Mouse (Mus musculus) ES-E14 (cell line): ENCODE measurements around the gene D10Wsu102e. TPM values are rescaled to one million over a fixed set of nuclear protein-coding genes. Genes with fewer than 3 reads are reported as not detected.
"Not testable (repeated sequence)": the region's sequence is repeated elsewhere in the genome, so short reads cannot be mapped to it uniquely, and the experiment has no call there.

Source experiments
- DNase-seq: peaks from one replicate; pipeline ENCODE4 v3.0.0-alpha.2; 2013; ENCODE audit warnings: low read depth, low spot score
- H3K27ac ChIP-seq: 2 replicates; pipeline ENCODE4 v1.5.1; 2012; ENCODE audit warnings: low read depth, mild to moderate bottlenecking, low read length, moderate library complexity, mixed read lengths; ENCODE audit not compliant: poor library complexity, insufficient read depth, severe bottlenecking
- H3K36me3 ChIP-seq: 2 replicates; pipeline ENCODE4 v1.6.1; 2012; ENCODE audit warnings: mild to moderate bottlenecking, low read length, moderate library complexity, mixed read lengths; ENCODE audit not compliant: control insufficient read depth, poor library complexity, insufficient read depth, severe bottlenecking
- H3K4me1 ChIP-seq, 2 experiments: fragments of 150-350 bp in 1 of 2; sonication (generic) in 1 of 2; 2 replicates each; pipeline ENCODE4 v1.6.1; 2012; ENCODE audit warnings: low read length in 2 of 2, mild to moderate bottlenecking in 1 of 2, mixed read lengths in 1 of 2; ENCODE audit not compliant: control insufficient read depth in 2 of 2, insufficient read depth in 2 of 2, poor library complexity in 1 of 2
- H3K4me3 ChIP-seq, 2 experiments: fragments of 150-350 bp in 1 of 2; sonication (generic) in 1 of 2; 2 replicates each; pipeline ENCODE4 v1.5.1; 2012; ENCODE audit warnings: low read length in 2 of 2, low read depth in 1 of 2, mild to moderate bottlenecking in 1 of 2, mixed read lengths in 1 of 2; ENCODE audit not compliant: insufficient read depth in 1 of 2, poor library complexity in 1 of 2, severe bottlenecking in 1 of 2
- H3K9ac ChIP-seq: 2 replicates; pipeline ENCODE4 v1.6.1; 2012; ENCODE audit warnings: low read depth, mild to moderate bottlenecking, low read length, mixed read lengths; ENCODE audit not compliant: poor library complexity, insufficient read depth, severe bottlenecking
- H3K9me3 ChIP-seq: fragments of 150-350 bp; sonication (generic); 2 replicates; pipeline ENCODE4 v1.6.1; 2012; ENCODE audit warnings: low read depth, mild to moderate bottlenecking, low read length; ENCODE audit not compliant: control insufficient read depth, insufficient read depth
- CHD2 ChIP-seq: IDR thresholded peaks from 2 replicates; pipeline ENCODE4 v1.6.1; 2014; ENCODE audit warnings: mild to moderate bottlenecking, low read depth, low read length, inconsistent platforms
- HCFC1 ChIP-seq: IDR thresholded peaks from 2 replicates; pipeline ENCODE4 v1.6.1; 2012; ENCODE audit warnings: low read length, inconsistent platforms, borderline replicate concordance; ENCODE audit not compliant: insufficient read depth
- MAFK ChIP-seq: IDR thresholded peaks from 2 replicates; pipeline ENCODE4 v1.6.1; 2014; ENCODE audit warnings: mild to moderate bottlenecking, low read depth, low read length, inconsistent platforms; ENCODE audit not compliant: insufficient read depth
- ZC3H11A ChIP-seq: IDR thresholded peaks from 2 replicates; pipeline ENCODE4 v1.6.1; 2012; ENCODE audit warnings: low read depth, mild to moderate bottlenecking, inconsistent platforms, low read length, borderline replicate concordance
- ZNF384 ChIP-seq: IDR thresholded peaks from 2 replicates; pipeline ENCODE4 v1.6.1; 2012; ENCODE audit warnings: low read depth, low read length, inconsistent platforms
- in situ Hi-C, 2 experiments: fragments of 600-800 bp; cut with MboI; formaldehyde crosslinking; loops; one replicate each; pipeline ENCODE4 v1.15.1; 2025; ENCODE audit warnings: low sequenced_read_pairs in 2 of 2, inconsistent platforms in 1 of 2; ENCODE audit not compliant: unreplicated experiment in 2 of 2
- total RNA-seq: library from RNA; depleted of rRNA; stranded (reverse); fragments of 300-350 nt; gene quantifications from 2 replicates; pipeline ENCODE4 v1.2.3, GENCODE M21; 2012

D10Wsu102e gene
- total RNA-seq, 1 experiment: 4.5 TPM

- Histone ChIP-seq H3K9me3 (no peaks in the 10 kb centered on the region), H3K4me3 (peak overlapping the region; percentile 82 to 99), H3K4me1 (peaks cover 3 to 7% of the 10 kb centered on the region in 2 experiments; a peak in 2 of 4 replicates), H3K27ac (no peak overlapping the region), H3K36me3 (peaks cover 39% of the 10 kb centered on the region), H3K9ac (peak overlapping the region; percentile 10; the same call in 1 of the 2 replicates)
- TF ChIP-seq MAFK (no peak), CHD2 (no peak), HCFC1 (no peak), ZNF384 (peak; percentile 72; the same call in 1 of the 2 replicates)
- DNase-seq: no peak
- in situ Hi-C loops: no loop called here
Measured at GRCm38 (mm10) chr10:83361643-83362382, 1.8 kb downstream of the D10Wsu102e start.

DNA sequence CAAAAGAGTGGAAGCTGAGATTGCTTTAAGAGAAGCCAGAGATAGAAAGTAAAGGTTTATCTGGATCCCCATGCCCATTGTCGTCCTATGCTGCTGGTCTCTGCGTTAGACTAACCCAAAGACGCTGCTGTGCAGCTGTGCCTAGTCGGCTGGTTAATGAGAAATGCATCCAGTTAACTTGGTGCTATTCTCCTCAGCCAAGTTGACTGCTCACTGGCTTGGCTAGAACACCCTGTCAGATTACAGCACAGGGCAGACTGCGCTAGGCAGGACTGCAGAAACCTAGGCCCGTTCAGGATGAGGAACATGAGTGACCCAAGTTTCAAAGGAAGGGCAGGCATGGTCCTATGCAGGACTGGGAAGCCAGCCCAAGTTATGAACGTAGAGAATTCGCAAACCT lies 3.4 kb downstream of the D10Wsu102e start:
- Histone ChIP-seq H3K9me3 (no peaks in the 10 kb centered on the region; the same call in 1 of the 2 replicates), H3K4me1 (peaks cover 3 to 7% of the 10 kb centered on the region in 2 experiments; a peak in 2 of 4 replicates), H3K27ac (no peak overlapping the region), H3K4me3 (no peak overlapping the region), H3K36me3 (peaks cover 50% of the 10 kb centered on the region), H3K9ac (no peak overlapping the region)
- TF ChIP-seq ZC3H11A: no peak
- TF ChIP-seq CHD2: no peak
- TF ChIP-seq ZNF384: no peak
- no peak for TF ChIP-seq HCFC1
- no peak for TF ChIP-seq MAFK
- DNase-seq: no peak
- in situ Hi-C loops: no loop called here

GRCm38 (mm10) chr10:83368918-83369317 lies 8.9 kb downstream of the D10Wsu102e start:
- H3K4me1 ChIP-seq: no peaks in the 10 kb centered on the region
- no peak for DNase-seq
- TF ChIP-seq ZNF384: no peak
- no peak for TF ChIP-seq ZC3H11A
- TF ChIP-seq HCFC1: no peak
- no peak for TF ChIP-seq MAFK
- no peak for TF ChIP-seq CHD2
- in situ Hi-C loops: no loop called here
- peaks cover 6% of the 10 kb centered on the region; the same call in 1 of the 2 replicates for H3K9me3 ChIP-seq
- H3K9ac ChIP-seq: no peak overlapping the region
- no peak overlapping the region for H3K4me3 ChIP-seq
- peaks cover 57% of the 10 kb centered on the region for H3K36me3 ChIP-seq
- no peak overlapping the region for H3K27ac ChIP-seq

DNA sequence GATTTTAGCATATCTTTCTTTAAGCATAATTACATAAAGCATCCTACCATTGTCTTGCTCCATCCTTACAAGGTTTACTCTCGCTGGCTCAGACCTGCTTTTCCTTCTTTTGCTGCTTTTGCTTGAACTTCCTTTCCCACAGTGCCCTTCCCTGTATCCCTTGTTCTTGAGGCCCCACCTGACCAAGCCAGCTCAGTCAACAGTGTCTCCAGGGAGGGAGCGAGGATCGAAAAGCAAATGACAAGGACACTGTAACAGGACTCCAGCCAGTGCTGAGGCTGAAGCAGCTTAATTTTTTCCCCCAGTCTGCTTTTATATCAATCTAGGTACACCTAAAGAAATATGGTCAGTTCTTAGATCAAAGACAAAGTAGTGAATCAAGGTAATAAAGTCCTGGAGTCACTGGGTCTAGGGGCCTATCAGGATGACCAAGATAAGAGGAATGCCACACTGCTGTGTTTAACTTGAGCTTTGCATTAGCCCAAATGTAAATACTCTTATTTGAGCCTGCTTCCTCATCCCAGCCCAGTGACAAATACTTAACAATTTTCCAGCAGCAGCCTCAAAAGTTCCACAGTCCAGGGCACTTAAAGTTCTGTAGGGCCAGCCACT lies 14.1 kb downstream of the D10Wsu102e start:
- Histone ChIP-seq H3K9ac (no peak overlapping the region), H3K4me1 (no peaks in the 10 kb centered on the region), H3K27ac (no peak overlapping the region), H3K9me3 (peaks cover 18% of the 10 kb centered on the region), H3K36me3 (peaks cover 39% of the 10 kb centered on the region), H3K4me3 (no peak overlapping the region)
- DNase-seq: no peak
- in situ Hi-C loops: no loop called here
- no peak for TF ChIP-seq ZNF384

- H3K27ac ChIP-seq, DNase-seq, H3K9ac ChIP-seq, in situ Hi-C loops, H3K4me3 ChIP-seq, H3K4me1 ChIP-seq: not testable (repeated sequence)
- H3K9me3 ChIP-seq: peaks cover 31% of the 10 kb centered on the region
- H3K36me3 ChIP-seq: peaks cover 45% of the 10 kb centered on the region
Measured at GRCm38 (mm10) chr10:83375458-83375857, 15.4 kb downstream of the D10Wsu102e start.
